Mouse (Mus musculus): ENCODE measurements around the gene Defb23. TPM values are rescaled to one million over a fixed set of nuclear protein-coding genes. Genes with fewer than 3 reads are reported as not detected.

Defb23 gene
- polyA plus RNA-seq, 1 experiment from 2014 or later: not detected

GRCm38 (mm10) chr2:152481726-152482125 is 17.3 kb upstream of the Defb23 start:
- 76% methylated on average over 7 of the region's 7 CpGs for WGBS
- no peaks in the 10 kb centered on the region for H3K36me3 ChIP-seq (ENCODE audit: control insufficient read depth, insufficient read depth, low read length)
- no peaks in the 10 kb centered on the region for H3K9me3 ChIP-seq (ENCODE audit: control insufficient read depth, low read length)
- DNase-seq (ENCODE audit: low spot score): no peak
- H3K4me1 ChIP-seq (ENCODE audit: control insufficient read depth, insufficient read depth, low read length): no peaks in the 10 kb centered on the region
- H3K9ac ChIP-seq (ENCODE audit: low read length): no peak overlapping the region
- H3K4me3 ChIP-seq (ENCODE audit: low read depth, low read length): no peak overlapping the region
- H3K27me3 ChIP-seq (ENCODE audit: control insufficient read depth, insufficient read depth, low read length): no peaks in the 10 kb centered on the region
- no peak for ATAC-seq (ENCODE audit: insufficient number of reproducible peaks, low FRiP score, low TSS enrichment, low read depth)
- no peak overlapping the region for H3K4me2 ChIP-seq (ENCODE audit: low read depth, severe bottlenecking)
- H3K27ac ChIP-seq (replicated peaks; ENCODE audit: low read depth, low read length): no peak overlapping the region

GRCm38 (mm10) chr2:152480881-152481280 is 16.5 kb upstream of the Defb23 start:
- H3K9ac ChIP-seq (ENCODE audit: low read length): no peak overlapping the region
- H3K27ac ChIP-seq (replicated peaks; ENCODE audit: low read depth, low read length): no peak overlapping the region
- H3K4me1 ChIP-seq (ENCODE audit: control insufficient read depth, insufficient read depth, low read length): no peaks in the 10 kb centered on the region
- 87% methylated on average over 3 of the region's 3 CpGs for WGBS
- DNase-seq (ENCODE audit: low spot score): no peak
- H3K4me2 ChIP-seq (ENCODE audit: low read depth, severe bottlenecking): no peak overlapping the region
- no peak overlapping the region for H3K4me3 ChIP-seq (ENCODE audit: low read depth, low read length)
- H3K27me3 ChIP-seq (ENCODE audit: control insufficient read depth, insufficient read depth, low read length): no peaks in the 10 kb centered on the region
- no peaks in the 10 kb centered on the region for H3K36me3 ChIP-seq (ENCODE audit: control insufficient read depth, insufficient read depth, low read length)
- no peaks in the 10 kb centered on the region for H3K9me3 ChIP-seq (ENCODE audit: control insufficient read depth, low read length)
- ATAC-seq (ENCODE audit: insufficient number of reproducible peaks, low FRiP score, low TSS enrichment, low read depth): no peak

GRCm38 (mm10) chr2:152476763-152477162 is 12.3 kb upstream of the Defb23 start, which contains the start of gene Defb20:
Defb20 (plus strand) TSS chr2:152477063.
- Histone ChIP-seq H3K9me3 (ENCODE audit: control insufficient read depth, low read length) (no peaks in the 10 kb centered on the region), H3K36me3 (ENCODE audit: control insufficient read depth, insufficient read depth, low read length) (no peaks in the 10 kb centered on the region), H3K27ac (replicated peaks; ENCODE audit: low read depth, low read length) (no peak within 1 kb of the TSS), H3K4me2 (ENCODE audit: low read depth, severe bottlenecking) (no peak within 1 kb of the TSS), H3K4me3 (ENCODE audit: low read depth, low read length) (no peak within 1 kb of the TSS), H3K27me3 (ENCODE audit: control insufficient read depth, insufficient read depth, low read length) (no peaks in the 10 kb centered on the region), H3K9ac (ENCODE audit: low read length) (no peak within 1 kb of the TSS), H3K4me1 (ENCODE audit: control insufficient read depth, insufficient read depth, low read length) (no peaks in the 10 kb centered on the region)
- no peak for ATAC-seq (ENCODE audit: insufficient number of reproducible peaks, low FRiP score, low TSS enrichment, low read depth)
- 60% methylated on average over 2 of the region's 2 CpGs for WGBS
- DNase-seq (ENCODE audit: low spot score): no peak

GRCm38 (mm10) chr2:152472434-152472833 is 8.0 kb upstream of the Defb23 start:
- Histone ChIP-seq H3K27me3 (ENCODE audit: control insufficient read depth, insufficient read depth, low read length) (no peaks in the 10 kb centered on the region), H3K36me3 (ENCODE audit: control insufficient read depth, insufficient read depth, low read length) (no peaks in the 10 kb centered on the region), H3K27ac (replicated peaks; ENCODE audit: low read depth, low read length) (no peak overlapping the region), H3K4me2 (ENCODE audit: low read depth, severe bottlenecking) (no peak overlapping the region), H3K4me3 (ENCODE audit: low read depth, low read length) (no peak overlapping the region), H3K9me3 (ENCODE audit: control insufficient read depth, low read length) (no peaks in the 10 kb centered on the region), H3K9ac (ENCODE audit: low read length) (no peak overlapping the region), H3K4me1 (ENCODE audit: control insufficient read depth, insufficient read depth, low read length) (no peaks in the 10 kb centered on the region)
- DNase-seq (ENCODE audit: low spot score) (no peak), ATAC-seq (ENCODE audit: insufficient number of reproducible peaks, low FRiP score, low TSS enrichment, low read depth) (no peak)
- 42% methylated on average over 3 of the region's 3 CpGs for WGBS

DNA sequence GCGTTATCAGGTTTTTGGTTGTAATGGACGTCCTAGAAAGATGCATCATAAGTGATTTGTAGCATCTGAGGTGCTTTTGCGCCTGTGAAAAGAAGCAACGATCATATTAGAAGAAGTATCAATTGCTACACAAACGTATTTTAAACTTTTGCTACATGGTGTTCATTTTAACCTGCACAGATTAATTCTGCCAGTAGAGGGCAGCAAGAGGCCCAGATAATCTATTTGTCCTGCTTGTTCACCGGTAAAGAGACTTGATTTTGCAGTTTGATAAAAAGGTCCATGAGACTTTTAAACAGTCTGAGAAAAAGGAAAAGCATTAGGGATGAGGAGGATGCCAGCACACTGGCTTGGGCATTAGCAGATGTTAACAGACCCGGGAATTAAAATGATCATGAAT is 6.6 kb upstream of the Defb23 start:
- no peaks in the 10 kb centered on the region for H3K36me3 ChIP-seq (ENCODE audit: control insufficient read depth, insufficient read depth, low read length)
- peak; percentile 62 for DNase-seq (ENCODE audit: low spot score)
- no peak overlapping the region for H3K9ac ChIP-seq (ENCODE audit: low read length)
- H3K4me2 ChIP-seq (ENCODE audit: low read depth, severe bottlenecking): no peak overlapping the region
- H3K4me1 ChIP-seq (ENCODE audit: control insufficient read depth, insufficient read depth, low read length): no peaks in the 10 kb centered on the region
- 37% methylated on average over 7 of the region's 7 CpGs for WGBS
- no peaks in the 10 kb centered on the region for H3K9me3 ChIP-seq (ENCODE audit: control insufficient read depth, low read length)
- ATAC-seq (ENCODE audit: insufficient number of reproducible peaks, low FRiP score, low TSS enrichment, low read depth): no peak
- no peaks in the 10 kb centered on the region for H3K27me3 ChIP-seq (ENCODE audit: control insufficient read depth, insufficient read depth, low read length)
- H3K4me3 ChIP-seq (ENCODE audit: low read depth, low read length): no peak overlapping the region
- H3K27ac ChIP-seq (replicated peaks; ENCODE audit: low read depth, low read length): no peak overlapping the region

DNA sequence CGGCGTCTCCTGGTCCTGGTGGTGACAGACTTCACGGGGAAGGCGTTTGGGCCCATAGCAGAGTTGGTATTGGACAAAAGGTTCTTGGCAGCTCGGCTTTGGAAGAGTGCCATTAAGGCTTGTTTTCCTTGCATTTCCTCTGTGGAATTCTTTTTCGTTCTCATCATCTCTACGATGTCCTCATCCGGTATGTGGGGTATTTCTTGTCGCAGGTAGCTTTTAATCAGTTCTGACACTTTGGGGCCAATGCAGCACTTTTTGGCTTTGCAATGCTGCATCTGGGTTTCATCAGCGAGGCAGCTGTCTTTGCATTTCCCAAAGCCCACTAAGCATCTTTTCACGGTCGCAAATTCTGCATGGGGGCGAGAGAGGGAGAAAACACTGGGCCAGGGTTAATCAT is 5.2 kb downstream of the Defb23 start:
- 49% methylated on average over 13 of the region's 13 CpGs for WGBS
- H3K4me1 ChIP-seq (ENCODE audit: control insufficient read depth, insufficient read depth, low read length): no peaks in the 10 kb centered on the region
- no peaks in the 10 kb centered on the region for H3K27me3 ChIP-seq (ENCODE audit: control insufficient read depth, insufficient read depth, low read length)
- no peak overlapping the region for H3K9ac ChIP-seq (ENCODE audit: low read length)
- no peak for DNase-seq (ENCODE audit: low spot score)
- H3K9me3 ChIP-seq (ENCODE audit: control insufficient read depth, low read length): no peaks in the 10 kb centered on the region
- no peak overlapping the region for H3K4me2 ChIP-seq (ENCODE audit: low read depth, severe bottlenecking)
- no peak overlapping the region for H3K4me3 ChIP-seq (ENCODE audit: low read depth, low read length)
- no peak for ATAC-seq (ENCODE audit: insufficient number of reproducible peaks, low FRiP score, low TSS enrichment, low read depth)
- H3K27ac ChIP-seq (replicated peaks; ENCODE audit: low read depth, low read length): no peak overlapping the region
- no peaks in the 10 kb centered on the region for H3K36me3 ChIP-seq (ENCODE audit: control insufficient read depth, insufficient read depth, low read length)

GRCm38 (mm10) chr2:152452101-152452781 is 12.2 kb downstream of the Defb23 start:
- Histone ChIP-seq H3K4me1 (ENCODE audit: control insufficient read depth, insufficient read depth, low read length) (no peaks in the 10 kb centered on the region), H3K4me3 (ENCODE audit: low read depth, low read length) (no peak overlapping the region), H3K27me3 (ENCODE audit: control insufficient read depth, insufficient read depth, low read length) (no peaks in the 10 kb centered on the region), H3K4me2 (ENCODE audit: low read depth, severe bottlenecking) (no peak overlapping the region), H3K36me3 (ENCODE audit: control insufficient read depth, insufficient read depth, low read length) (no peaks in the 10 kb centered on the region), H3K9ac (ENCODE audit: low read length) (no peak overlapping the region), H3K9me3 (ENCODE audit: control insufficient read depth, low read length) (no peaks in the 10 kb centered on the region), H3K27ac (replicated peaks; ENCODE audit: low read depth, low read length) (no peak overlapping the region)
- WGBS: 66% methylated on average over 4 of the region's 4 CpGs
- peak; percentile 51; the same call in 1 of the 2 replicates for ATAC-seq (ENCODE audit: insufficient number of reproducible peaks, low FRiP score, low TSS enrichment, low read depth)
- DNase-seq (ENCODE audit: low spot score): no peak

DNA sequence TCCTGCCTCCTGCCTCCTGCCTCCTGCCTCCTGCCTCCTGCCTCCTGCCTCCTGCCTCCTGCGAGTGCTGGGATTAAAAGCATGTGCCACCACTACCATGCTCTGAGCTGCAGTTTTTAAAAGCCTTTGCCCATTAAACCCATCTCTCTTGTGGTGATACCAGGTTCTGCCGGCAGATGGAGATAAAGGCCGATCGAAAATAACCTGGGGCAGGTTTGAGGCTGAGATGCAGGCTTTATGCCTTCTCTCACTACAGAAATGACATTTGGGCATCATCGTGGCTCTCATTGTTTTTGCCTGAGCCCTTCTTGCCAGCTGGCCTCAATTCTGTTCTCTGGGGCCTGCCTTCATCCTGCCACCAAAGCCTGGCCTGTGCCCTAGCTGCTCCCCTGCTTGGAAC is 14.2 kb downstream of the Defb23 start:
- Histone ChIP-seq H3K4me1 (ENCODE audit: control insufficient read depth, insufficient read depth, low read length) (no peaks in the 10 kb centered on the region), H3K4me3 (ENCODE audit: low read depth, low read length) (no peak overlapping the region), H3K27ac (replicated peaks; ENCODE audit: low read depth, low read length) (no peak overlapping the region), H3K36me3 (ENCODE audit: control insufficient read depth, insufficient read depth, low read length) (no peaks in the 10 kb centered on the region), H3K9ac (ENCODE audit: low read length) (no peak overlapping the region), H3K9me3 (ENCODE audit: control insufficient read depth, low read length) (no peaks in the 10 kb centered on the region), H3K27me3 (ENCODE audit: control insufficient read depth, insufficient read depth, low read length) (no peaks in the 10 kb centered on the region), H3K4me2 (ENCODE audit: low read depth, severe bottlenecking) (no peak overlapping the region)
- ATAC-seq (ENCODE audit: insufficient number of reproducible peaks, low FRiP score, low TSS enrichment, low read depth) (no peak), DNase-seq (ENCODE audit: low spot score) (peak; percentile 84)
- WGBS: 7% methylated on average over 5 of the region's 5 CpGs

- H3K9ac ChIP-seq (ENCODE audit: low read length): no peak overlapping the region
- H3K4me2 ChIP-seq (ENCODE audit: low read depth, severe bottlenecking): no peak overlapping the region
- no peaks in the 10 kb centered on the region for H3K4me1 ChIP-seq (ENCODE audit: control insufficient read depth, insufficient read depth, low read length)
- no peaks in the 10 kb centered on the region for H3K9me3 ChIP-seq (ENCODE audit: control insufficient read depth, low read length)
- 62% methylated on average over 5 of the region's 5 CpGs for whole genome bisulfite sequencing
- DNase-seq (ENCODE audit: low spot score): no peak
- H3K4me3 ChIP-seq (ENCODE audit: low read depth, low read length): no peak overlapping the region
- ATAC-seq (ENCODE audit: insufficient number of reproducible peaks, low FRiP score, low TSS enrichment, low read depth): no peak
- no peaks in the 10 kb centered on the region for H3K36me3 ChIP-seq (ENCODE audit: control insufficient read depth, insufficient read depth, low read length)
- no peaks in the 10 kb centered on the region for H3K27me3 ChIP-seq (ENCODE audit: control insufficient read depth, insufficient read depth, low read length)
- no peak overlapping the region for H3K27ac ChIP-seq (replicated peaks; ENCODE audit: low read depth, low read length)
Observed at GRCm38 (mm10) chr2:152447461-152447860, 17.0 kb downstream of the Defb23 start.
